20 mouse cellular contexts compared by ENCODE assay signal in genomic region chr16:29193981-29194380, GRCm38 (mm10). TPM values are rescaled to one million over a fixed set of nuclear protein-coding genes. Genes with fewer than 3 reads are reported as not detected.
DNase-seq lines count a peak whose midpoint lies in the region; ATAC-seq lines count a peak whose summit lies in the region.
"Had no signal": no experiment of that assay in that cellular context is flagged by ENCODE, and none has a peak within 500 bp of the region (broad histone marks: within the 10 kb centered on the region; RNA-seq: fewer than 3 reads in every experiment).

No protein-coding gene starts in this region.

- H3K9me3 ChIP-seq in kidney, embryonic 16.5 days (ENCODE audit: low read length) = no peaks in the 10 kb centered on the region

- intact Hi-C loops in left cerebral cortex, postnatal 4 days (cut with DNase I) = no loop called here
- intact Hi-C loops in left cerebral cortex, postnatal 36 days (cut with DNase I) = no loop called here

- H3K9ac ChIP-seq in kidney, embryonic 16.5 days (replicated peaks; ENCODE audit: low read length) = no peak overlapping the region

- H3K4me1 ChIP-seq in kidney, embryonic 16.5 days (ENCODE audit: insufficient read depth, low read length) = no peaks in the 10 kb centered on the region

- 77% methylated on average over 4 of the region's 4 CpGs for WGBS in kidney, embryonic 16.5 days

- H3K4me2 ChIP-seq in kidney, embryonic 16.5 days (replicated peaks; ENCODE audit: low read depth, low read length) = no peak overlapping the region

- no peak for ATAC-seq in kidney, embryonic 16.5 days (ENCODE audit: low FRiP score, low TSS enrichment)
- ATAC-seq: activated CD4-positive, CD25-positive, alpha-beta regulatory T cell, adult 4 months; forebrain, embryonic 16.5 days; Patski had no signal

- H3K27ac ChIP-seq in kidney, embryonic 16.5 days (ENCODE audit: low read length) = no peak overlapping the region

- no peaks in the 10 kb centered on the region for H3K36me3 ChIP-seq in kidney, embryonic 16.5 days (ENCODE audit: insufficient read depth, low read length)

- H3K27me3 ChIP-seq in kidney, embryonic 16.5 days (ENCODE audit: insufficient read depth, low read length) = no peaks in the 10 kb centered on the region

- no peak overlapping the region for H3K4me3 ChIP-seq in kidney, embryonic 16.5 days (ENCODE audit: low read length)

- peak; percentile 76 for DNase-seq in left cerebral cortex, postnatal 4 days
- DNase-seq in left cerebral cortex, postnatal 36 days (ENCODE audit: low spot score in 2 of 2) = no peak
- DNase-seq in cerebellum, adult 11-12 months = peak; percentile 86
- DNase-seq in cerebellum, postnatal 10 days = peak; percentile 71 to 83
- DNase-seq in retina, postnatal 1 day = peak; percentile 84
- DNase-seq in adrenal gland, adult 18-20 months (ENCODE audit: low spot score in 2 of 2) = no peak
- DNase-seq: adrenal gland, postnatal 36 days; heart, adult 18-20 months; kidney, adult 2 months; kidney, postnatal 25 days; layer of hippocampus, adult 9-11 months; lung, adult 18-20 months; thymus, postnatal 14 days had no signal

RNA-seq across cellular contexts. Expression of gene Hrasls, which starts 15.5 kb away (rescaled TPM):
- total RNA-seq in left cerebral cortex, postnatal 4 days (2021) = 1 to 10 TPM; 5.1 to 5.9 TPM
- total RNA-seq in left cerebral cortex, postnatal 36 days (2021) = 10 to 100 TPM; 29.3 to 32.5 TPM
- total RNA-seq in adrenal gland, adult 18-20 months (2021) = 1 to 10 TPM; 1.5 to 6.4 TPM
- 0.14 and 0.28 TPM in 2 replicates for polyA plus RNA-seq in kidney, embryonic 16.5 days (2015; fragmentation: Nextera tagmentation; extraction: Ambion mirVana)
- total RNA-seq: megakaryocyte-erythroid progenitor cell, adult 5-6 weeks had no signal
- polyA plus RNA-seq: activated CD4-positive, CD25-positive, alpha-beta regulatory T cell, adult 4 months; liver, adult 2 months; Patski; spleen, adult 2 months had no signal

Comparison
In these comparisons a context has a peak if more than half of its experiments do, and no peak if none do; other contexts are left out.
1. DNase-seq: peak in left cerebral cortex, postnatal 4 days (single experiment), cerebellum, adult 11-12 months (single experiment), cerebellum, postnatal 10 days (2 of 2) and retina, postnatal 1 day (single experiment); none in left cerebral cortex, postnatal 36 days (0 of 2) and adrenal gland, adult 18-20 months (0 of 2).
2. RNA of gene Hrasls, which starts 15.5 kb away (total RNA-seq): 29.3 to 32.5 TPM in left cerebral cortex, postnatal 36 days; 1.5 to 6.4 TPM in adrenal gland, adult 18-20 months and 5.1 to 5.9 TPM in left cerebral cortex, postnatal 4 days; every median in the first group is over 4 times any median in the second.